Mouse (Mus musculus): ENCODE measurements at regions not wholly inside any gene's neighbourhood (a gene's known extent, or its start where the extent isn't known, plus 50 kb on each side); places are given as distances from the start of the nearest gene placed in this dataset.
"Not testable (repeated sequence)": the region's sequence is repeated elsewhere in the genome, so short reads cannot be mapped to it uniquely, and the experiment has no call there.

GRCm38 (mm10) chr13:50756334-50756733, 58.2 kb downstream of the Gm8765 start:
- TF ChIP-seq POLR2A (IDR thresholded peaks at IDR 0.05; ENCODE audit: low read depth, low read length); CTCF (conservative IDR thresholded peaks at IDR 0.05; ENCODE audit: insufficient read depth, insufficient read length, low read depth, low read length): not testable (repeated sequence)
